Mouse (Mus musculus) E14TG2a.4 (cell line): Measurements from ENCODE around the gene Frmd5.
A peak's percentile ranks its signal among the peaks of the same experiment; 100 is the strongest.
"Not testable (repeated sequence)": the region's sequence is repeated elsewhere in the genome, so short reads cannot be mapped to it uniquely, and the experiment has no call there.

Experiments
- H3K27me3 ChIP-seq: 2 replicates; pipeline ENCODE4 v1.6.1; 2014; ENCODE audit warnings: low read length, control low read depth; ENCODE audit not compliant: insufficient read depth
- H3K36me3 ChIP-seq: 2 replicates; pipeline ENCODE4 v1.6.1; 2014; ENCODE audit warnings: low read length, control low read depth; ENCODE audit not compliant: insufficient read depth
- H3K4me1 ChIP-seq: replicated peaks from 2 replicates; pipeline ENCODE4 v1.6.1; 2014; ENCODE audit warnings: low read depth, low read length, control low read depth
- H3K4me3 ChIP-seq: replicated peaks from 2 replicates; pipeline ENCODE4 v1.5.1; 2014; ENCODE audit warnings: mild to moderate bottlenecking, low read length
- H3K9me3 ChIP-seq: 2 replicates; pipeline ENCODE4 v1.6.1; 2014; ENCODE audit warnings: low read length, control low read depth
- CTCF ChIP-seq: conservative IDR thresholded peaks from 2 replicates; pipeline ENCODE4 v1.5.1; 2014; ENCODE audit warnings: low read length
- NANOG ChIP-seq: IDR thresholded peaks from 2 replicates; pipeline ENCODE4 v1.6.1; 2014; ENCODE audit warnings: borderline replicate concordance, low read length, mixed read lengths
- POU5F1 ChIP-seq: IDR thresholded peaks from 2 replicates; pipeline ENCODE4 v1.6.1; 2014; ENCODE audit warnings: low read length, borderline replicate concordance

Frmd5 gene

DNA sequence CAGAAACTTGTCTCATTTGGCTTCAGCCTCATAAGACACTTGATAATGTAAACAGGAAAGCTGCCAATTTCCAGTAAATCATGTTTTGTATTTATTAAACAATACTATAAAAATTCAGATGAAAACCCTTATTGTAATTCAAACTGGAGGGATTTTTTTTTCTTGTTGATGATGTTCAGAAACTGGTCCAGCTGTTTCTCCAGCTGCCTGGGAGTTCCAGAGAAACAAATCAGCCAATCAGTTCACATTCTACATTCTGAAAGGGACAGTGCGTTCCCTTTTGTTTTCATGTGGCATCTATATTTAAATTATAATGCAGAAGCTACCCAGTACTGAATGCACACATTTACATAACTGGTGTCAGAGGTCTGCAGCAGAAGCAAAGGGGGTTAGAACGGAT is 19.3 kb upstream of the Frmd5 start:
- Histone ChIP-seq H3K4me3 (no peak overlapping the region), H3K9me3 (peaks cover 8% of the 10 kb centered on the region; the same call in 1 of the 2 replicates), H3K36me3 (no peaks in the 10 kb centered on the region), H3K4me1 (peaks cover 29% of the 10 kb centered on the region), H3K27me3 (no peaks in the 10 kb centered on the region)
- TF ChIP-seq NANOG = peak; percentile 65
- TF ChIP-seq POU5F1 = no peak
- no peak for TF ChIP-seq CTCF

DNA sequence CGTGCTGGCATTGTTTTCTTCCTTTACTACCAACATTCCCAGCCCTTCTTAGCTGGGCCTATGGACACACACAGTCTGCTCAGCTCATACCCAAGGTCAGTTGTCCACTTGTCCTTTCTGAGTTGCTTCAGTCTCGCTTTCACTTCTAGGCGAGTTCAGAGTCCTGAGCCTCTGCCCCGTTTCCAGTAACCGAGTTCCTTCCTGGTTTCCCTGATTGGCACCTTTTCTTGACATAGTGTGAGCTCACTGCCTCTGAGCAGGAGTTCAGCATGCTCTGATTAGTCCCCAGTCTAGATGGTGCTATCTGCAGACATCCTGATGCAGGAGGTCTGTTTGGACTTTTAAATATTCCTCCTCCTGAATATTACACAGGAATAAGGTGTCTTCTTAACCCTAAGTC is 17.8 kb upstream of the Frmd5 start:
- Histone ChIP-seq H3K27me3 (no peaks in the 10 kb centered on the region), H3K9me3 (peaks cover 8% of the 10 kb centered on the region; the same call in 1 of the 2 replicates), H3K4me3 (no peak overlapping the region), H3K4me1 (peaks cover 29% of the 10 kb centered on the region), H3K36me3 (no peaks in the 10 kb centered on the region)
- no peak for TF ChIP-seq POU5F1
- TF ChIP-seq CTCF = no peak
- no peak for TF ChIP-seq NANOG

DNA sequence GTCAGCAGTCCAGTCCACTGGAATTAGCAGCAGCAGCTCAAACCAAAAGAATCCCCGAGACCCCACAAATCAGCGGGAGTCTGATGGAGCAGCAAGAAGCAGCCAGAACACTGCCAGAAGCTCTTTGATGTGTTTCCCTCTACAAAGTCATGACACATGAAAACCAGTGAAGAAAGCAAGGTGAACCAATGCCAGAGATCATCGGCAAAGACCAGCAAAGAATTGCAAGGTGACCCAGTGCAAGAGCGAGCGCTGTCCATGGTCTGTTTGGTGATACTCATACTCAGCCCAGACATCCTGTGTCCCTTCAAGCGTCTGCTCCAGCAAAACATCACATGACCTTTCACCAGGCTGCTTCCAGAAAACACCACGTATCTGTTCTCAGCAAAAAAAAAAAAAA is 14.9 kb upstream of the Frmd5 start:
- TF ChIP-seq NANOG (no peak), CTCF (no peak), POU5F1 (no peak)
- Histone ChIP-seq H3K4me1 (peaks cover 30% of the 10 kb centered on the region), H3K4me3 (no peak overlapping the region), H3K27me3 (0 out of 2 replicates have a peak, but pooled peaks cover 3% of the 10 kb centered on the region), H3K9me3 (peaks cover 8% of the 10 kb centered on the region; the same call in 1 of the 2 replicates), H3K36me3 (no peaks in the 10 kb centered on the region)

DNA sequence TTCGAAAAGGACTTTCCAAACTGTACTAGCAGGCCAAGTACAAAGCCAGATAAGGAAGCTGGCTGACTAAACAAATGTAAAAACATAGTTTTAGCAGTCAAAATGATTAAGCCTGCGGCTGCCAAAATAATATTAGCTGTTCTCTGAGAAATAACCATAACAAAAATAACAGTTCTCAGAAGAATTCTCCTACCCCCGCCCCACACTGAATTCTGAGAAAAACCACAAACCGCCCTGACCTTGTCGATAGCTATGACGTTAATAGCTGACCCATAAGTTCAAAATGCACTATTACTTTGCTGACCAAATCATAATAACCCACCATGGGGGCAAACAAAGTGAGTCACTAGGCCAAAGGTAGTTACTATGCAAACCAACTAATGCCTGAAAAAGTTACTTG is 4.0 kb upstream of the Frmd5 start:
- Histone ChIP-seq H3K4me1 (peaks cover 12% of the 10 kb centered on the region), H3K27me3 (peaks cover 26% of the 10 kb centered on the region)
- not testable (repeated sequence) for H3K9me3 ChIP-seq, H3K4me3 ChIP-seq, H3K36me3 ChIP-seq

DNA sequence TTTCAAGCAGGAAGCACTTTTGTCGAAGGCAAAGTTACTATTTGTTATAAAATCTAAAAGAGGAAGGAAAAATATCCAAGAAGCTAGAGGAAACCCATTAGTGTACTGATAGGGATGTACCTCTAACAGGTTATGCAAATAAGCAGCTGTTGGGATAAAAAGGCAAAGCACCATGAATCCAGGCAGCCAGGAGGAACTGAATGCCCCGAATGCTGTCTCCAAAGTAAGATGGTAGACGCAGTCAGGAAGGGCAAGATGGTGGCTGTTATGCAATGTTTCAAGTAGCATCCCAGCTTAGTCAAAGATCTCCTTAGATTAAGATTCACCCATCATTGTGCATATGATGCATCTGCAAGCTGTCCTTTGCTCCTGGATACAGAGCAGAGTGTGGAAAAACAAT is 2.2 kb upstream of the Frmd5 start:
- peaks cover 16% of the 10 kb centered on the region for H3K4me1 ChIP-seq
- H3K9me3 ChIP-seq = no peaks in the 10 kb centered on the region
- no peak overlapping the region for H3K4me3 ChIP-seq
- TF ChIP-seq NANOG = no peak
- no peak for TF ChIP-seq CTCF
- no peak for TF ChIP-seq POU5F1
- H3K36me3 ChIP-seq = no peaks in the 10 kb centered on the region
- peaks cover 25% of the 10 kb centered on the region for H3K27me3 ChIP-seq

DNA sequence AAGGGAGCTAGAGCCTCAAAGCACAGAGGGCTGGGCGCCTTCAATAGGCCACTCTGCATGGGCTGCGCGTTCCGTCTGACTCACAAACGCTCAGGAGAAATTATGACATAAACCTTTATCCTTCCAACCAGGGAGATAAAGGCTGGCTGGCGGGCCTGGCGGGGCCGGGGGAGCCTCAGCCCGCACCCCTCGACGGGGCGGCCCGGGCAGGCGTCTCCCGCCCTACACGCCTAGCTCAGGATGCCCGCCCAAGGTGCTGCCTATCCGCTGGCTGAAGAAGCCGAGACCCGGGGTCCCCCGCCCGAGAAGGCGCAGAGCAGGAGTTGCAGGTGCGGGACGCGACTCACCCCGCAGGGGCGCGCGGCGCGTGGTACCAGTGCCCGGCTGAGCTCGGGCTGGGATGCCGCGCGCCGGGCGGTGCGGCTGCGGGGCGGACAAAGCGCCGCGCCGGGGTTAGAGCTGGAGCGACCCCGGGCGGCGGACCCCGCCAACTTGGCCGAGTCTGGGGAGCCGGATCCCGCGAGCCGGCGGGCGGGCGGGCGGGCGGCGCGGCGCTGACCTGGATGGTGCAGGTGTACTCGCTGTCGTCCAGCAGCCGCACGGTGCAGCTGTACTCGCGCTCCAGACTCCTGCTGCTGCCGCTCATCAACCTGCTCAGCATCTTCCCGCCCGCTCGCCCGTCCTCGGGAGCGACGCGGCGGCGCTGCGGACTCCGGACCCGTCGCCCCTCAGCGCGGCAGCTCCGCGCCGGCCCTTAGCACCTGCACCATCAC is 530 bp downstream of the Frmd5 start:
- peaks cover 21% of the 10 kb centered on the region for H3K4me1 ChIP-seq
- H3K4me3 ChIP-seq = peak overlapping the region; percentile 92
- peaks cover 24% of the 10 kb centered on the region for H3K27me3 ChIP-seq
- TF ChIP-seq POU5F1 (no peak), NANOG (no peak), CTCF (no peak)
- H3K9me3 ChIP-seq = no peaks in the 10 kb centered on the region
- no peaks in the 10 kb centered on the region for H3K36me3 ChIP-seq

DNA sequence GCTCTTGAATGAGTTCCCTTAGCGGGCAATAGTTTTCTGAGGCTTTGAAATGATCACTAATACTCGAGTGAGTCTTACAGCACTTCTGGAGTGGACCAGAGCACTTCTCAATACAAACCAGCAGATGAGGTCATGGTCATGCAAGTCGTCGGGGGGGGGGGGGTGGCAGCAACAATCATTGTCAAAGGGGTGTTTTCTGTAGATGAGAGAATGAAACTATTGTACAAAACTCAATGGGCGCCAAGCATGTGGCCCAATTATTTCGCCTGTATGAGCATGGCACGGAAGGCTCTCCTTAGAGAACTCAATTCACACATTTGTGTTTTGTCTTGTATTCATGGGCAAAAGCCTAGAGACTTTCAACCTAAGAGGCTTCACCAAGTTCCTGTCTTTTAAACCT is 7.8 kb downstream of the Frmd5 start:
- peaks cover 5% of the 10 kb centered on the region; the same call in 1 of the 2 replicates for H3K4me1 ChIP-seq
- no peak overlapping the region for H3K4me3 ChIP-seq
- H3K27me3 ChIP-seq = peaks cover 3% of the 10 kb centered on the region; the same call in 1 of the 2 replicates
- no peak for TF ChIP-seq NANOG
- TF ChIP-seq CTCF = no peak
- no peak for TF ChIP-seq POU5F1
- H3K36me3 ChIP-seq = no peaks in the 10 kb centered on the region
- H3K9me3 ChIP-seq = no peaks in the 10 kb centered on the region

DNA sequence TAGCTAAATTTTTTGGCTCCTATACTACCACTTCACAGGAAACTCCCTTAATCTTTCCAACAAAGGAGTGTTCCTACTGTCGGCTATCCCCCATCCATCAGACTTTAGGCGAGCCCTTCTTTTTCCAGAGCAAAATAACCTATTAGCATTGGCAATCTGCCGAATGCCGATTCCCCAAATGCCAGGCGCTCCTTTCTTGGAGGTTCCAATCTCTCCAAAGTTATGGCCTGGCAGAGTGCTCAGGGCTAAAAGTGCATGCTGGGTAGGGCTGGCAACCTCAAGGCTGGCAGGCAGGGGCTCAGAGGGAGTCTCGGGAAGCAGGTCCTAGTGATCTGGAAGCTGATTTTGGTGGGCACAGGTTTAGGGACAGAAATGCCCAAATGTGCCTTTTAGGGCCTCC is 10.9 kb downstream of the Frmd5 start:
- no peak for TF ChIP-seq CTCF

DNA sequence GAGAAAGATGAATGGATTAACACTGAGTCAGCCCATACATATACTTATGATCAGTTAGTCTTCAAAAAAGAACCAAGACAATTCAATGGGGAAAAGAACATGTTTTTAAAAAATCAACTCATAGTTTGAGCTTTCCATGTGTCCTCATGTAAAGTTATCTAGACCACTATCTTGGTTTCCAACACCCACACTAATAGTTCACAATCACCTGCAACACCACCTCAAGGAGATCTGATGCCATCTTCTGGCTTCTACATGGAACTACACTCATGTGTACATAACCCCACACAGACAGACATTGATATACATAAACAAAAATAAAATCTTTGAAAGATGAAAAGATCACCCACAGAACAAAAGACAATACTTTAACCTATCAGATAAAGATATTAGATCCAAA is 17.1 kb downstream of the Frmd5 start:
- Histone ChIP-seq H3K27me3 (no peaks in the 10 kb centered on the region), H3K4me1 (peaks cover 20% of the 10 kb centered on the region), H3K36me3 (no peaks in the 10 kb centered on the region), H3K9me3 (no peaks in the 10 kb centered on the region), H3K4me3 (no peak overlapping the region)
- TF ChIP-seq NANOG (no peak), CTCF (peak; percentile 26; the same call in 1 of the 2 replicates)

More for the DNA sequence above, 10.9 kb downstream of the Frmd5 start:
- Histone ChIP-seq H3K36me3 (no peaks in the 10 kb centered on the region), H3K4me1 (no peaks in the 10 kb centered on the region), H3K4me3 (no peak overlapping the region), H3K27me3 (no peaks in the 10 kb centered on the region), H3K9me3 (no peaks in the 10 kb centered on the region)

DNA sequence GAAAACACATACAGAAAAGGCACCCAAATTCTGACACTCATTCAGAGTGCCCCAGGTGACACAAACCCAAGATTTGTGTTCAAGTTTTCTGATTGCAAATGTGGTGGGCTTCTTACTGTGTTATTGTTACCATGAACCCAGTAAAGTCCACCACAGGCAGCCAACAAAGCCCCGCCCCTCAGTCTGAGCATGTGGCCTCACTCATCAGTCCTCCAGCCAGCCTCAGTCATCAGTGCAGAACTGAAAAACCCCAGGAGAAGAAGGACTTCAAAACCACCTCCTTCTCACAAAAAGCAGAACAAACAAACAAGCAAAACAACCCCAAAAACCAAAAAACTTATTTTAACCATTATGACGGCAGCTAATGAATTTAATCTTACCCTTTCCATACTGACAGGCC is 18.5 kb downstream of the Frmd5 start:
- H3K27me3 ChIP-seq = no peaks in the 10 kb centered on the region
- TF ChIP-seq NANOG = no peak
- no peak for TF ChIP-seq POU5F1
- no peak for TF ChIP-seq CTCF

More for the DNA sequence above, 18.5 kb downstream of the Frmd5 start:
- Histone ChIP-seq H3K9me3 (no peaks in the 10 kb centered on the region), H3K4me1 (peaks cover 20% of the 10 kb centered on the region), H3K4me3 (no peak overlapping the region), H3K36me3 (no peaks in the 10 kb centered on the region)
